Mouse (Mus musculus) megakaryocyte, embryonic 14.5 days (primary cell): ENCODE data around the gene Tmem136.

Source experiments
- FLI1 ChIP-seq: IDR thresholded peaks from 2 replicates; pipeline ENCODE4 v1.6.1; 2012; ENCODE audit warnings: low read length, inconsistent platforms, mixed read lengths
- GATA1 ChIP-seq: IDR thresholded peaks from 3 replicates; pipeline ENCODE4 v1.6.1; 2012; ENCODE audit warnings: mixed read lengths, low read length, inconsistent platforms, borderline replicate concordance

DNA sequence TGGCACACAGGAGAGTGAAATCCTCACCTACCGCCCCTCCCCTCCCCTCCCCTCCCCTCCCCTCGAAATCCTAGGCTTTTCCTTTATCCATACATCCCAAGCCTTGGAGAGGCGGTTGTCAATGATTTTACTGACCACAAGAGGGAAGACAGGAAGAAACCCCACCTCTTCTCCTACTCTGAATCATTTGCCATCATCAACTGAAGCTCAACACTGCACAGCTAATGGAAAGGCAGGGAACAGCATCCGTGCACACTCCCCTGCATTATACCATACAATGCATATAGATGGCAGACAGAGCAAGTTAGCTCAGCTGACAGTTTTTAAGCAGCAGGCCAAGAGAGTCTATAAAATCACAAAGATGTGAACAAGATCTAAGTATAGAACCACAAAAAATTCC lies 45.2 kb downstream of the Tmem136 start:
- no peak for TF ChIP-seq FLI1
- no peak for TF ChIP-seq GATA1
